Mouse (Mus musculus) T-helper 1 cell (primary cell): Measurements from ENCODE around the gene Rpl7a.

Source experiments
- in situ Hi-C: fragments of 300-600 bp; cut with MboI, MseI; formaldehyde crosslinking; loops from one replicate; pipeline ENCODE4 v1.15.1; 2025; ENCODE audit warnings: high pct_unique_total_duplicates

Gene Rpl7a

DNA sequence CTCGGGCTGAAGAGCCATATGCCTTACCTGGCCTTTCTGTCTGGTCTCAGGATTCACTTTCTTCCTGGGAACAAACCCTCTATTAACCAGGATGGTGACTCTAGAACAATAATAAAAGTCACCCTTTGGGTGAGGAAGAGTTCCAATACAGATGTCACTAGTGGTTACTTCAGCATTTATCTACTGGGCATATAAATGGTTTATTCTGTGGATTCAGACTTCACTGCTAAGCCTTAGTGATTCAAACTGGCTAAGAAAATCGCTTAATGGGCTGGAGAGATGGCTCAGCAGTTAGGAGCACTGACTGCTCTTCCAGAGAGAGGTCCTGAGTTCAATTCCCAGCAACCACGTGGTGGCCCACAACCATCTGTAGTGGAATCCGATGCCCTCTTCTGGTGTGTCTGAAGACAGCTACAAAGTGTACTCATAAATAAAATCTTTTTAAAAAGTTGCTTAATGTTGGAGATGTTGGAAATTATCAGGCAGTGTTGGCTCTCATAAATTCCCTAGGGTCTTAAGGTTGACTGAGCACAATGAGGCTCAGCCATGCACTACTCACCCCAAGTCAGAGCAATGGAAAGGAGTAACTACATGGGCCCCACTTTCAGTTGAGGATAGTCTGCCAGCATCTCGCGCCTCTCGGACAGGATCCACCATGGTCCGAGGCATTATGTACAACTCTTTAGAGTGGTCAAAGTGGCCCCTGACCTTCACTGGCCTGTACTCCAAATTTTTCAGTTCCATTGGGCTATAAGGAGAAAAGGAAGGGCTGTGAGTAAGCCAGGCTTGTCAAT lies 3.8 kb downstream of the Rpl7a start:
- in situ Hi-C loops: no loop called here

DNA sequence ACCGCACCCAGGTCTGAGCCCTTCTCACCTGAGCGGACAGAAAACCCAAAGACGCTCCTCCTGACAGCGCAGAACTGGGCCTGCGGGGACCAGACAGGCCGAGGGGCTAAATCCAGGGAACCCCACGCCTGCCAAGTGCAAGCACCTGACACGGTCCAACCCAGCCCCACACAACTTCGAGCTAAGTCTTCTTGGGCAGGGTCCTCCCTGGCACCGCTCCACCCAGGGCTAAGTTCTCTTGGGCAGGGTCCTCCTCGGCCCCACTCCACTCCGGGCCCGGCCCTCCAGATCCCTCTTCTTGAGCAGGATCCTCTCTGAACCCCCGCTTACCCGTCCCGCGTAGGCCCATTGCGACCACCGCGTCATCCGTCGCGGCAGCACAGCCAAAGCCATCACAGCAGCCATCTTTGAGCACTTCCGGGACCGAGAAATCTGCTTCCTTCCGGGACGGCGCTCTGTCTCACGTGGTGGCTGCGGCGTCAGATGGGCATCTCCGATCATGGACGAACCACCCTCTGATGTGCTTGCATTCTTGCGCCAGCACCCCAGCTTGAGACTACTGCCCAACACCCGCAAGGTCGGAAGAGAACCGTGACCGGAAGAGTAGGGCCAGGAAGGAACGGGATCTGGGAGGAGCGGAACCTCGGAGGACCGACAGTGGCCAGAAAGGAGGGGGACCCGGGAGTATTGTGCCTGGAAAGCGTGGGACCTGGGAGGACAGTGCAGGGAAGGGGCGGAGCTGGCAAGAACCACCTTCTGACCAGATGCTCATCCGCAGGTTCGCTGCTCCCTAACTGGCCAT lies 5.6 kb downstream of the Rpl7a start, which contains the start of the genes Surf2 and Surf1:
Surf2 (plus strand) TSS at position 441 of the 802 bp plus-strand sequence.
Surf1 (minus strand) TSS at position 604 of the 802 bp plus-strand sequence.
- in situ Hi-C loops: no loop called here

DNA sequence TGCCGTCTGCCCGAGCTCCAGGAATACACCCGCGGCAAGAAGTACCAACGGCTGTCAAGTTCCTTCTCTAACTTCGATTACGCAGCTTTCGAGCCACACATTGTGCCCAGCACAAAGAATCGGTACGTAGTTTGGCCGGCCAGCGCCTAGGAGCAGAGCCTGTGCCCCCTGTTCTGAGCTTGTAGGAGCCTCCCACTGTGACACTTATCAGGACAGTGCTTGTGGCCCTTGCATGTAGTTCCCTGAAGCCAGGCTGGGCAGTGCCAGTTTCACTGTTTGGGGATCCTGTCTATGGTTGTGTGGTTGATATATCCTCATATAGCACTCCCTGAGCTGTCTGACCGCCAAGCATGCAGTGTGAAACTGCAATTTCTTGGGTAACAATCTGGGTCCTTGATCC lies 6.2 kb downstream of the Rpl7a start:
- in situ Hi-C loops: no loop called here

DNA sequence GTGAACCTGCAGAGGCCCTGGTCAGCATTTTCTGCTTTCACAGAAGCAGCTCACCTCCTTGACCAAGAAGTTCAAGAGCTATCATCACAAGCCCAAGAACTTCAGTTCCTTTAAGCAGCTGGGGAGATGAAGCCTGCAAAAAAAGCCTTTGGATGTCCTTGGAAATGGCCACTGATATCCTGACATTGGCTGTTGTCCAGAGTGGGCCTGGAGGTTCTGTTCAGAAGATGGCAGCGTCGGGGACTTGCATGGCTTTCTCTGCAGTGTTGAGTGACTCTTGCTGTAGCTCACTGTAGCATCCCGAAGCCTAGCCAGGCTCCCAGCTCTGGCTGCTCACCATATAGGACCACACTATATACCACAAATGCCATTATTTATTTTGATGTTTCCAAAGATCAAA lies 9.1 kb downstream of the Rpl7a start:
- in situ Hi-C loops: loop anchor here (10.0 kb wide), 1 partner anchor 1955 kb away; the partner anchor contains the start of gene Dph7

DNA sequence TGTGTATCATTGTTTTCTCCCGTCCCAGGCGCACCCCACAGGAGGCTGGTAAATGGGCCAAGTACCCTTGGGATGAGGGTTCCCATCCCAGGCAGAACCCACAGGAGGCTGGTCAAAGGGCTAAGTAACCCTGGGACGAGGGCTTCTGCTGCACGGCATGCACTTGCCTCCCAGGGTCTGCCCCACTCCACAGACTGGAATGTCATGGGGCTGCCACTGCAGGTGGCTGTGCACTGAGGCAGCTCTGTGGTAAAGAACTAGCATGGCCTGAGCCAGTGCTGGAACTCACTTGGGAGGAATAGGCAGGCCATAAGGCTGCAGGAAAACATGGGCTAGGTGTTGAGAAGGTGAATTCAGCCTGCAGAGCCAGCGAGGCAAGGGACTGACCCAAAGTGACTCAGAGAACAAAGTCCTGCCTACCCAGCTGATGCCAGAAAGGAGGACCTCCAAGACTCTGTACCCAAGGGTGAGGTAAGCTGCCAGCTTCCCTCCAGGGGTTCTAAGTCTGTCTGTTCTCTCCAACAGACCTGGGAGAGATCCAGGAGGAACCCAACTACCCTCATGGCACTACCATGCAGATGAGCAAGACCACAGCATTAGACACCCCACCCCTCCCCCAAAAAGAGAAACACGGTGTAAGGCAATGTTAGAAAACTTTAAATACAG lies 9.8 kb downstream of the Rpl7a start:
- in situ Hi-C loops: loop anchor here (10.0 kb wide), 1 partner anchor 1956 kb away; the partner anchor contains the start of gene Dph7

DNA sequence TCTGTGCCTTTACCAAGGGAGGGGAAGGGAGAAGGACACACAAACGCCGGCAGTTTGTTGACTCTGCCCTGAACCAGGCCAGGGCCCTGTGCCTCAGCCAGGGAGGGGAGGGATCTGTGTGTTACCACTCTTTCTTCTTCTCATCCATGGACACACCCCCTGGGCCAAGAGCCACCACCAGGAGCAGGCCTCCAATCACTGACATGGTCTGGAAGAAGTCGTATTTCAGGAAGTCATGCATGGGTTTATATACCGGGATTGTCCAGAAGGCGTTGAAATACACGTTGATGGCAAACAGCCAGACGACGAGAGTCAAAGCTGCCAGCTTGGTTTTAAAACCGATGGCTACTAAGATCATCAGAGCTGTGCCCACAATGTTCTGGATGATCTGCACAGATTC lies 11.2 kb downstream of the Rpl7a start:
- in situ Hi-C loops: loop anchor here (10.0 kb wide), 1 partner anchor 1957 kb away; the partner anchor contains the start of gene Dph7

DNA sequence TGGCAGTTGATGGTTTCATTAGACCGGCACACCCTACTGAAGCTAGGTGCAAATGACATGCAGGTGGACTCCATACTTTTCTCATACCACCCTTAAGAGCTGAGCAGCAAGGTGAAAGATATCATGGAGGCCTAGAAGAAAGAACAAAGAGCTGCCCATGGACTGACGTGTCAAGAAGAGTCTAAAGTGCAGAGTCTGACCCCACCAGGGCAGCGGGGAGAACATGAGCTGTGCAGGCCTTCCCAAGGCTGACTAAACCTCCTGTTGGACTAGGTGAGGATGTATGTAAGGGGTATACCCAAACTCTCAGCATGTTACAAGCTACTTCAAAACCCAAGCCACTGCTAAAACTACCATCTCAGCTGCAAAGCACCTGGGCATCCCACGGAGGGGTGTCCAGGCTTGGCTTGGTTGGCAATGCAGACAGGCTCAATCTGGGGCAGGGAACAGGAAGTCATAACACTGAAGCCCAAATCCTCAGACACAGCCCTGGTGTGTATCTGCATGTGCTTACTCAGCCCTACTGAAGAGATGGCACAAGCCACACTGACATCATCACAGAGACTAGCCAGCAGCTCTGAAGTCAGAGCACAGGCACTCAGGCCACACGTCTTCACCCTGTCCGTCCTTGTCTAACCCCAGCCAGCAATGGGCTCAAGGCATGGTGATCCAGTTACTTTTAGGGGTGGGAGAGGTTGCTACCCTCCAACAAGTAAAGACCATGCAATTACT lies 17.3 kb downstream of the Rpl7a start:
- in situ Hi-C loops: loop anchor here (10.0 kb wide), 1 partner anchor 1963 kb away; the partner anchor contains the start of gene Dph7

DNA sequence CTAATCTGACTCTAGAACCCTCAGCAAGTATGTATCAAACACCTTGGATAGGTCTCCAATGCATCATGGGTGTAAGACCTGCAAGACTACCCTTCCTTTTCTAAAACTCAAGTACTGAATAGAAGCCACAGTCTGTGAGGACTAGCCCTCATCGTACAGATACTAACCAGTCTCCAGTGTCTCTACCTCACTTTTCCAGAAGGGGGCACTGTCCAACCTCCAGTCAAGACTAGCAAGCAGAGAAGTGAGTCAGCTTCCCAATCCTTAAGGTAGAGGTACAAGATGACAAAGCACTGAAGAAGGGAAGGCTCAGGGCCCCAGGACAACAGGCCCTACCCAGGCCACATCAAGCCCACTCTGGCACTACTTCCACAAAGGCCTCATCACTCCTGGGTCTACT lies 19.8 kb downstream of the Rpl7a start:
- in situ Hi-C loops: loop anchor here (5.0 kb wide), 1 partner anchor 97 kb away; the partner anchor contains the start of gene Slc2a6

DNA sequence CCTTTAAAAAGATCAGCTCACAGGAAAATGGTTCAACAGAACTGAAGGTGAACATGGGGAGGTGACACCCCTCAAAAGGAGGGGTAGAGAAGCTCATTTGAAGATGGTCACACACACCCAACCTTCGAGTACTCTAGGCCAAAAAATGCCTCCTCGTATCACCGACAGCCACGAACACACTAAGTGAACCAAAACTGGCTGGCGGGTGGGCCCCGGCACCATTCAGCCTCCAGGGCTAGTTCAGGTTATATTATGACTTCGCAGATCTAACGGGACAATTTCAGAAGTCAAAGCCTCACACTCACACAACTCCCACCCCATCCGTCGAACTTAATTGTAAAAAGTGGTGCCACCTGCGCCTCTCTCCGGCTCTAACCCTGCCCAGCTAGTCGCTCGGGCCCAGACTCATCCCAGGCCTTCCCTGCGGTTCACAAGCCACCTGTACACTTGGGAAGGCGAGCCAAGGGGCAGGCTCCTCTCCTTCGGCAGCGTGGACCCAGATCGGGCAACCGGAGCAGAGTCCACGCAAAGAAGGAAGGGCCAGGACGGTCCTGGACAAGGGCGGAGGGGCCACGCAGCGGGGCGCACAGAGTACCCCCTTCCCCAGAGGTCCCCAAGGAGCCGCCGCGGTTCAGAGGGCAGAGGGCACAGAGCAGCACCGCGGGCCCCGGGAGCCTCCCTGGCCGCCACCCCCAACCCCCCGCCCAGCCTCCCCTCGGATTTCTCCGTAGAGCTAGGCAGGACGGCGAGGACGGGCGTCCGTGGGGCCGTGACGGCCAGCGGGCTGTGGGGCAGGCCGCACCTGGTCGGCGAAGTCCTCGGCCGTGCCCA lies 22.1 kb downstream of the Rpl7a start:
- in situ Hi-C loops: loop anchor here (5.0 kb wide), 1 partner anchor 95 kb away; the partner anchor contains the start of gene Slc2a6

DNA sequence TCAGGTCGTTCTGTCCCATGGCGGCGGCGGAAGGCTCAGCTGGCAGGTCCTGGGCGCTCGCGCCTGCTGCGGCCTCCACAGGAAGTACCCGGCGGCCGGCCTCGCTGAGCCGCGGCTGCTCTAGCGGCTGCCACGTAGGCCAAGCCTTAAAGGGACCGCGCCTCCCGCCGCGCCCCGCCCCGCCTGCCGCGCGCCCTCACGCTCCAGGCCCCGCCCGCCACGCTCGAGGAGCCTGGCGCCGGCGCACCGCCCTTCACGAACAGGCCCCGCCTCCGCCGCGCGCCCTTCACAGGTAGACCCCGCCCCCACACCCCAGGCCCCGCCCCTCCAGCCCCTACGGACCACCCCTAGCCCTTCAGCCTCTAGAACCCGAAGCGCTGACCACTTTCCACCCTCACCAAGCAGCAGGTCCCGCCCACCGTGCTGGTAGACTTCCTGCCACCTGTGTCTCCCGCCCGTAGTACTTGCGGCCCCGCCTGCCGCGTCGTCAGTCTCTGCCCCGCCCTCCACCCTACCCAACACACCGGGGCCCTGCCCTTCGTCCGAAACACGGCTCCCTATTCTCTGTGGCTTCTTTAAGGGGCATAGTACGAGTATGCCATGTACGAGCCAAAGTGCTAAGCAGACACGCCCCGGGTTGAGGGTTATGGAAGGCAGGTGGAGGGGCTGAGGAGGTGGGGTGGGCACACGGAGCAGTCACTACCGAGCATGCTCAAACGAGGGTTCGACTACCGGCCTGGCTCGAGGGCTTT lies 22.9 kb downstream of the Rpl7a start, which contains the start of the genes Surf4 and Stkld1:
Surf4 (minus strand) TSS at position 625 of the 752 bp plus-strand sequence.
Stkld1 (plus strand) TSS at position 744 of the 752 bp plus-strand sequence.
- in situ Hi-C loops: loop anchor here (5.0 kb wide), 1 partner anchor 94 kb away; the partner anchor contains the start of gene Slc2a6

DNA sequence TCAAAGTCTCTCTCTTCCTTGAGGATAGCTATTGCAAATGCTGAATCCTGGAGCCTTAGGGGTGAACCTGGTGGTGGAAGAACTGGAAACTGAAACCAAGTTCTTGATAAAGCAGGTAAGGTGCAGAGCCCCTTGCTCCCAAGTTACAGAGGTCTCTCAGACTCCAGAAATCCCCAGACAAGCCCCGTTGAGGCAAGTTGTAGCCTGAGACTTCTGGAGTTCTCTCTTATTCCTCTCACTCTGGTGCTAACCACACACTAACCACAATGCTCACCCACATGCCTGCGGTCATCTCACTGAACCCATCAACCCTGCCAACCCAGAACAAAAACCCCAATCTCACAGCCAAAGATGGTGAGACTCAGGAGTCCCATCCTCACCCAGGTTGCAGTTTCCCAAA lies 24.7 kb downstream of the Rpl7a start:
- in situ Hi-C loops: loop anchor here (5.0 kb wide), 1 partner anchor 72 kb away; the partner anchor contains the start of gene Cacfd1

DNA sequence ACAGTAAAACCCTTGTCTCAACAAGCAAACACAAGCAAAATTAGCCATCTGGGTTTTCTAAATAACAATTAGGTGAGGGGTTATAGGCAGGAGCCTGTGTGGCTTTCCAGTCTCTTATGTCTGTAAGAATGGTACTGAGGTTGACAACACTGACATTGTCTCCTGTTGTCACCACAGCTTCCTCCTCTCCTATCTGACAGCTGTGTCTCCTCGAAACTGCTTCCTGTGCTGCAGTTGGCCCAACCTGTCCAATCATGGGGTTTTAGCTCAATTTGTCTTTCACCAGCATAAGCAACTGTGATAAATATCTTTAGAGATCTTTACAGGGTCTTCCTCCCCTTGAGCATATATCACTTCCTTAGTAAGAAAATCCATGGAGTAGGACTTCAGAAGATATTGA lies 25.9 kb downstream of the Rpl7a start:
- in situ Hi-C loops: loop anchor here (5.0 kb wide), 1 partner anchor 71 kb away; the partner anchor contains the start of gene Cacfd1

DNA sequence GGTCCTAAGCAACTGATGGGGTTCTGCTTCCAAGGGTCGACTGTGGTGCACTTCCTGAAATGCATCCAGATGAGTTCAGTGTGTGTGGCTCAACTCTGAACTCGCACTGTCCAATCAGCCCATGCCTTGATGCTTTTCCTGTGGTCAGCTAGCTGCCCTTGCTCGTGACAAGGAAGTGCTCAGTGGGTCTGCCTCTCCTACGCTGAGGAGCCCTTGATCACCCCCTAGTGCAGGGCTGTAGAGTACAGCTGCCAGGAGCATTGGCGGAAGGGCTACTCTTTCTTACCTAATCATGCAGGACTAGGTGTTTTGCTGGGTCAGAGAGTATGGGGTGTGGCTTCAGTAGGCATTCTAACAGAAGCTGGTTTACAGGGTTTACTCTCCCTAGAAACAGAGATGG lies 31.0 kb downstream of the Rpl7a start:
- in situ Hi-C loops: no loop called here

DNA sequence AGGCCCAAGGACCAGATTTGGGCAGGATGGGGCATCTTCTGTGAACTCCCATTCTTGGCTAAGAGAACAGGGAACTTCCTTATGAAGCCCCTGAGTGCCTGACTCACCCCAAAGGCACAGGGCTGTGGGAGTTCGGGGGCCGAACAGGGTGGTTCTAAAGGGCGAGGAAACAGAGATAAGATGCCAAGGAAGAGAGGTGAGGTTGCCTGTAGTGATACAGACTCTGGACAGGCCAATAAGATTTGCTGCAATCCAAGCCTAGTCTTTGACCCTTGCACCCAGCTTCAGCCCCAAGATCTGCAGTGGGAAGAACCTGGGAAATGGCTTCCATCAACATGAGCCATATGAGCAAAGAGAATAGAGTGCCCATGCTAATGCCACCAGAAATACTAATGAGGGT lies 32.7 kb downstream of the Rpl7a start:
- in situ Hi-C loops: no loop called here

DNA sequence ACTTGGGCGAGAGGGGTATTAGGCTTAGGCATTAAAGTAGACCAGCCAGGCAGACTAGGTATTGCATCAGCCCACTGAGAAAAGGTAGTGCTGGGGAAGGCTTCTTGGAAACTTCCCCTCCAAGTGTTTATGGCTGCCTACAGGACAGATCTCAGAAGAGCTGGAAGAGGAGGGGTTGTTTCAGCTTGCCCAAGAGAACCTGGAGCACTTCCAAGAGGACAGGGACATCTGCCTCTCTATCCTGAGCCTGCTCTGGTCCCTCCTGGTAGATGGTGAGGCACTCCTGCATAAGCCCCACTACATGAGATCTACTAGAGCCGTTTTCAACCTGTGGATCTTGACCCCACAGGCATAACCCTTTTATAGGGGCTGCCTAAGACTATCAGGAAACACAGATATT lies 39.8 kb downstream of the Rpl7a start:
- in situ Hi-C loops: no loop called here

DNA sequence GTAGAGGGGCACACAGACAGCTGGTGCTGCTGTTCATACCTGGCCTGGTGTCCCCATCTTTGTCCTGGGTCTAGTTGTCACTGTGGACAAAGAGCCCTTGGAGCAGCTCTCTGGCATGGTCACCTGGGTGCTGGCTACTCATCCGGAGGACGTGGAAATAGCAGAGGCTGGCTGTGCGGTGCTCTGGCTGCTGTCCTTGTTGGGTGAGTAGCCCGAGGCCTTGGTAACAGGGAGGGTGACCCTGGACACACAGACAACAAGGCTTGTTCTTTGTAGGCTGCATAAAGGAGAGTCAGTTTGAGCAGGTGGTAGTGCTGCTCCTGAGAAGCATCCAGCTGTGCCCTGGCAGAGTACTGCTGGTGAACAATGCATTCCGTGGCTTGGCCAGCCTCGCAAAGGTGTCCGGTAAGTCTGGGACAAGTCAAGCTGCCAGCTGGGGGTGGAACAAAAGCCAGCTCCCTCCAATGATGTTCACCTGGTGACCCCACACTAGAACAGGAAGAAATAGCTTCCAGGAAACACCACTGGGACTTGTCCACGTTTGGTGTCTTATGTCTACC lies 40.9 kb downstream of the Rpl7a start:
- in situ Hi-C loops: no loop called here

DNA sequence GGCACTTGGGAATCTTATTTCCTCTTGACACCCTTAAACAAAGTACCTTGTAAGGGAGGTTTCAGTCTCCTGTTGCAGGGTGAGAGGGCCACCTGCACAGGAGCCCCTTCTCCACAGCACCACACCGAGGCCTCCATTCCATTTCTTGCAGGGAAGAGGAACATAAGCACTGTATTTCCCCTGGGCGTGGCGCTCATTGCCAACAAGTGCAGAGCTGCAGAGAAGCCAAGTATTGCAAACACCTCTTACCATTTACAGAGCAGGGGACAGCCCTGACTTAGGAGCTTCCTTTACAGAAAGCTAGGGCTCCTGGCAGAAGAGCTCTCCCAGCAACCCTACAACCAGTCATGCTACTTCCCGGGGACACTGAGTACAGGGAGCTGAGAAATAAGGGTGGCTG lies 41.6 kb downstream of the Rpl7a start:
- in situ Hi-C loops: no loop called here

DNA sequence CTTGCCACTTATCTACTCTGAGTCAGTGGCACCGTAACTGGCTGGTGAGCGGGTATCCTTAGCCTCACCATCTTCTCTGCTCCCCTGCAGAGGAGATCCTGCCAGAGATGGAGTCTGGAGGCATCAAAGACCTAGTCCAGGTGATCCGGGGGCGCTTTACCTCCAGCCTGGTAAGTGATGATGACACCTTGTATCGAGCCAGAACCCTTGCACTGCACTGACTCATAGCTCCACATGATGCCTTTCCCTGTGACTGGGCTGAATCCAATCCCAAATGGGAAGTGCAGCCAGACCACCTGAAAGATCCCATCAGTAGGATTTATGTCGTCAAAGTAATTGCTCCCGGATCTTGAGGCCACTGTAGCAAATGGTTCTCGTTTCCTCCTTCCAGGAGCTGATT lies 42.3 kb downstream of the Rpl7a start:
- in situ Hi-C loops: no loop called here
